Mouse (Mus musculus) CH12.LX (cell line): Measurements from ENCODE around the gene Tmed5. TPM values are rescaled to one million over a fixed set of nuclear protein-coding genes. Genes with fewer than 3 reads are reported as not detected.

Experiments
- DNase-seq: peaks from one replicate; pipeline ENCODE4 v3.0.0-alpha.2; 2013; ENCODE audit errors: extremely low read depth
- H3K27ac ChIP-seq: 2 replicates; pipeline ENCODE4 v1.5.1; 2012; ENCODE audit warnings: low read depth, mild to moderate bottlenecking, control low read depth, moderate library complexity; ENCODE audit not compliant: insufficient read depth
- H3K27me3 ChIP-seq: replicated peaks from 2 replicates; pipeline ENCODE3; 2012; ENCODE audit warnings: inconsistent platforms
- H3K36me3 ChIP-seq, 2 experiments: replicated peaks in 1 of 2; 2 replicates each; pipeline versions ENCODE3 to v1.6.1; 2012; ENCODE audit warnings: inconsistent platforms in 1 of 2, low read length in 1 of 2, mild to moderate bottlenecking in 1 of 2, mixed read lengths in 1 of 2, moderate library complexity in 1 of 2; ENCODE audit not compliant: control insufficient read depth in 1 of 2, insufficient read depth in 1 of 2
- H3K4me1 ChIP-seq, 2 experiments: 2 replicates each; pipeline ENCODE4 v1.6.1; 2012; ENCODE audit warnings: inconsistent platforms in 1 of 2, moderate library complexity in 1 of 2; ENCODE audit not compliant: insufficient read depth in 2 of 2, control insufficient read depth in 1 of 2
- H3K4me2 ChIP-seq: 2 replicates; pipeline ENCODE4 v1.6.1; 2012; ENCODE audit warnings: low read depth, mild to moderate bottlenecking, control low read depth; ENCODE audit not compliant: poor library complexity, insufficient read depth, severe bottlenecking
- H3K4me3 ChIP-seq, 3 experiments: fragments of 150-350 bp in 1 of 3; sonication (generic) in 1 of 3; replicated peaks in 1 of 3; 2 replicates each; pipeline versions ENCODE3 to v1.5.1; 2011 to 2012; ENCODE audit warnings: low read depth in 2 of 3, low read length in 2 of 3, mild to moderate bottlenecking in 2 of 3, moderate library complexity in 2 of 3, control low read depth in 1 of 3, improper control_type of control experiment in 1 of 3, inconsistent platforms in 1 of 3, mixed read lengths in 1 of 3; ENCODE audit not compliant: poor library complexity in 1 of 3
- H3K79me2 ChIP-seq: replicated peaks from 2 replicates; pipeline ENCODE4 v1.6.1; 2012; ENCODE audit warnings: mild to moderate bottlenecking, moderate library complexity; ENCODE audit not compliant: control insufficient read depth, poor library complexity, insufficient read depth, severe bottlenecking; ENCODE audit errors: extremely low read depth
- H3K9ac ChIP-seq: 2 replicates; pipeline ENCODE4 v1.6.1; 2012; ENCODE audit warnings: low read depth, mild to moderate bottlenecking, control low read depth, moderate library complexity; ENCODE audit not compliant: insufficient read depth
- H3K9me3 ChIP-seq: replicated peaks from 2 replicates; pipeline ENCODE3; 2012; ENCODE audit warnings: low read length, inconsistent platforms, mixed read lengths
- BHLHE40 ChIP-seq: IDR thresholded peaks from 2 replicates; pipeline ENCODE4 v1.6.1; 2011; ENCODE audit warnings: mild to moderate bottlenecking, low read depth, low read length, improper control_type of control experiment
- CHD2 ChIP-seq: IDR thresholded peaks from 2 replicates; pipeline ENCODE4 v1.6.1; 2011; ENCODE audit warnings: low read length, improper control_type of control experiment
- CTCF ChIP-seq, 2 experiments: IDR thresholded peaks in 1 of 2; conservative IDR thresholded peaks in 1 of 2; 2 replicates each; pipeline ENCODE4 v1.5.1; 2011 to 2012; ENCODE audit warnings: low read depth in 2 of 2, low read length in 2 of 2, improper control_type of control experiment in 1 of 2, inconsistent platforms in 1 of 2, mild to moderate bottlenecking in 1 of 2, moderate library complexity in 1 of 2
- E2F4 ChIP-seq: IDR thresholded peaks from 2 replicates; pipeline ENCODE4 v1.6.1; 2011; ENCODE audit warnings: low read depth, low read length, improper control_type of control experiment; ENCODE audit not compliant: insufficient replicate concordance
- ELF1 ChIP-seq: IDR thresholded peaks from 2 replicates; pipeline ENCODE4 v1.6.1; 2014; ENCODE audit warnings: low read depth, mild to moderate bottlenecking, inconsistent platforms, low read length, improper control_type of control experiment
- EP300 ChIP-seq: IDR thresholded peaks from 2 replicates; pipeline ENCODE4 v1.6.1; 2011; ENCODE audit warnings: low read length, improper control_type of control experiment
- ETS1 ChIP-seq: conservative IDR thresholded peaks from 2 replicates; pipeline ENCODE4 v1.6.1; 2012; ENCODE audit warnings: low read depth, mild to moderate bottlenecking, inconsistent platforms, low read length, improper control_type of control experiment, moderate library complexity
- GABPA ChIP-seq: IDR thresholded peaks from 2 replicates; pipeline ENCODE4 v1.6.1; 2012; ENCODE audit warnings: low read depth, low read length, improper control_type of control experiment, inconsistent platforms; ENCODE audit not compliant: insufficient replicate concordance
- HCFC1 ChIP-seq: IDR thresholded peaks from 2 replicates; pipeline ENCODE4 v1.6.1; 2012; ENCODE audit warnings: low read depth, mild to moderate bottlenecking, inconsistent platforms, low read length, improper control_type of control experiment
- IRF4 ChIP-seq: IDR thresholded peaks from 2 replicates; pipeline ENCODE4 v1.6.1; 2014; ENCODE audit warnings: low read depth, mild to moderate bottlenecking, inconsistent platforms, low read length, improper control_type of control experiment
- JUN ChIP-seq: IDR thresholded peaks from 2 replicates; pipeline ENCODE4 v1.6.1; 2011; ENCODE audit warnings: low read depth, mild to moderate bottlenecking, low read length, improper control_type of control experiment, moderate library complexity; ENCODE audit not compliant: insufficient read depth
- JUND ChIP-seq: conservative IDR thresholded peaks from 2 replicates; pipeline ENCODE4 v1.6.1; 2011; ENCODE audit warnings: low read depth, low read length, improper control_type of control experiment
- MAFK ChIP-seq: IDR thresholded peaks from 2 replicates; pipeline ENCODE4 v1.6.1; 2011; ENCODE audit warnings: low read length, improper control_type of control experiment; ENCODE audit not compliant: insufficient replicate concordance
- MAX ChIP-seq: IDR thresholded peaks from 2 replicates; pipeline ENCODE4 v1.6.1; 2011; ENCODE audit warnings: low read length, improper control_type of control experiment
- MAZ ChIP-seq: IDR thresholded peaks from 2 replicates; pipeline ENCODE4 v1.6.1; 2012; ENCODE audit warnings: low read depth, mild to moderate bottlenecking, inconsistent platforms, low read length, improper control_type of control experiment, moderate library complexity
- MYC ChIP-seq: IDR thresholded peaks from 2 replicates; pipeline ENCODE4 v1.6.1; 2011; ENCODE audit warnings: low read depth, mild to moderate bottlenecking, improper control_type of control experiment, low read length
- NELFE ChIP-seq: IDR thresholded peaks from 2 replicates; pipeline ENCODE4 v1.6.1; 2011; ENCODE audit warnings: low read depth, low read length, improper control_type of control experiment
- NRF1 ChIP-seq: IDR thresholded peaks from 2 replicates; pipeline ENCODE4 v1.6.1; 2014; ENCODE audit warnings: low read depth, mild to moderate bottlenecking, inconsistent platforms, low read length, improper control_type of control experiment, moderate library complexity
- PAX5 ChIP-seq: IDR thresholded peaks from 2 replicates; pipeline ENCODE4 v1.6.1; 2012; ENCODE audit warnings: low read length, inconsistent platforms, mixed read lengths
- POLR2A ChIP-seq: IDR thresholded peaks from 2 replicates; pipeline ENCODE4 v1.6.1; 2011; ENCODE audit warnings: low read depth, mild to moderate bottlenecking, improper control_type of control experiment, low read length
- RAD21 ChIP-seq: IDR thresholded peaks from 2 replicates; pipeline ENCODE4 v1.6.1; 2011; ENCODE audit warnings: low read depth, mild to moderate bottlenecking, low read length, improper control_type of control experiment, moderate library complexity
- SIN3A ChIP-seq: IDR thresholded peaks from 2 replicates; pipeline ENCODE4 v1.6.1; 2012; ENCODE audit warnings: low read length, improper control_type of control experiment, inconsistent platforms
- SMC3 ChIP-seq: IDR thresholded peaks from 2 replicates; pipeline ENCODE4 v1.6.1; 2011; ENCODE audit warnings: low read depth, low read length, improper control_type of control experiment
- UBTF ChIP-seq: IDR thresholded peaks from 2 replicates; pipeline ENCODE4 v1.6.1; 2012; ENCODE audit warnings: low read depth, mild to moderate bottlenecking, inconsistent platforms, low read length, improper control_type of control experiment, moderate library complexity
- USF1 ChIP-seq: IDR thresholded peaks from 2 replicates; pipeline ENCODE4 v1.6.1; 2014; ENCODE audit warnings: low read depth, mild to moderate bottlenecking, inconsistent platforms, low read length, improper control_type of control experiment
- USF2 ChIP-seq: conservative IDR thresholded peaks from 2 replicates; pipeline ENCODE4 v1.6.1; 2011; ENCODE audit warnings: low read depth, low read length, improper control_type of control experiment
- ZC3H11A ChIP-seq: IDR thresholded peaks from 2 replicates; pipeline ENCODE4 v1.6.1; 2012; ENCODE audit warnings: low read depth, mild to moderate bottlenecking, inconsistent platforms, low read length, improper control_type of control experiment
- ZMIZ1 ChIP-seq: IDR thresholded peaks from 2 replicates; pipeline ENCODE4 v1.6.1; 2012; ENCODE audit warnings: low read depth, mild to moderate bottlenecking, inconsistent platforms, low read length, improper control_type of control experiment
- dilution Hi-C: fragments of 300-500 bp; cut with MboI; formaldehyde crosslinking; loops from 2 replicates; pipeline ENCODE4 v1.14.3; 2020; ENCODE audit warnings: low sequenced_read_pairs; ENCODE audit not compliant: extremely low pct_unique_long_range_greater_than_20kb, extremely low pct_ligation_motif_present
- in situ Hi-C: fragments of 300-500 bp; cut with MboI; formaldehyde crosslinking; loops from 3 replicates; pipeline ENCODE4 v1.14.3; 2019; ENCODE audit warnings: low sequenced_read_pairs, low pct_ligation_motif_present, low pct_unique_long_range_greater_than_20kb, mixed read lengths
- polyA plus RNA-seq: library from polyadenylated mRNA; unstranded; fragments of >175 nt; gene quantifications from 2 replicates; pipeline ENCODE4 v1.2.1, GENCODE M21; 2012; ENCODE audit warnings: low read depth; ENCODE audit not compliant: insufficient read length
- total RNA-seq, 2 experiments: library from RNA; depleted of rRNA; stranded (reverse); fragments of 300-350 nt in 1 of 2; fragments of >200 nt in 1 of 2; gene quantifications; 2 replicates each; pipeline ENCODE4 v1.2.3; 2012 to 2014

Gene Tmed5
- total and polyA plus RNA-seq, 3 experiments, result 60.2 to 122 (median 74.6) TPM

DNA sequence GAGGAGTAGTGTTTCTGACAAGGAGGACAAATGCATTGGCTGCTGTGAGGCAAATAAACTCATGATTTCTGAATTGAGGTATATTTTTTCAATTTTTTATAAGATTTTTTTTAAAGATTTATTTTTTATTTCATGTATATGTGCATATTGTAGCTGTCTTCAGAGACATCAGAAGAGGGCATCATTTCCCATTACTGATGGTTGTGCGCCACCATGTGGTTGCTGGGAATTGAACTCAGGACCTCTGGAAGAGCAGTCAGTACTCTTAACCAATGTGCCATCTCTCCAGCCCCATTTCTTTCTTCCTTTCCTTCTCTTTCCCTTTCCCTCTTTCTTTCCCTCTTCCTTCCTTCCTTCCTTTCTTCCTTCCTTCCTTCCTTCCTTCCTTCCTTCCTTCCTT is 31.3 kb upstream of the Tmed5 start:
- DNase-seq, result peak; percentile 3
- peaks cover 0 to 3% of the 10 kb centered on the region in 2 experiments for H3K36me3 ChIP-seq
- in situ Hi-C loops, result loop anchor here (10.0 kb wide), 2 partner anchors 129 to 239 kb away; no protein-coding TSS in a partner anchor
- no peaks in the 10 kb centered on the region for H3K9me3 ChIP-seq
- H3K79me2 ChIP-seq, result no peaks in the 10 kb centered on the region
- H3K27ac ChIP-seq, result no peak overlapping the region
- no peak overlapping the region for H3K4me2 ChIP-seq
- H3K27me3 ChIP-seq, result no peaks in the 10 kb centered on the region
- H3K4me3 ChIP-seq, result no peak overlapping the region
- dilution Hi-C loops, result no loop called here
- peak; percentile 69 for TF ChIP-seq RAD21
- TF ChIP-seq JUN, result no peak
- no peak for TF ChIP-seq MYC
- peak; percentile 38 to 80; a peak in 3 of 4 replicates for TF ChIP-seq CTCF (conservative IDR thresholded peaks at IDR 0.05 in 1 of 2, IDR thresholded peaks at IDR 0.05 in 1 of 2; ENCODE audit: low read depth in 2 of 2, low read length in 2 of 2)
- TF ChIP-seq SMC3, result peak; percentile 65
- H3K4me1 ChIP-seq, result no peaks in the 10 kb centered on the region
- H3K9ac ChIP-seq, result no peak overlapping the region

DNA sequence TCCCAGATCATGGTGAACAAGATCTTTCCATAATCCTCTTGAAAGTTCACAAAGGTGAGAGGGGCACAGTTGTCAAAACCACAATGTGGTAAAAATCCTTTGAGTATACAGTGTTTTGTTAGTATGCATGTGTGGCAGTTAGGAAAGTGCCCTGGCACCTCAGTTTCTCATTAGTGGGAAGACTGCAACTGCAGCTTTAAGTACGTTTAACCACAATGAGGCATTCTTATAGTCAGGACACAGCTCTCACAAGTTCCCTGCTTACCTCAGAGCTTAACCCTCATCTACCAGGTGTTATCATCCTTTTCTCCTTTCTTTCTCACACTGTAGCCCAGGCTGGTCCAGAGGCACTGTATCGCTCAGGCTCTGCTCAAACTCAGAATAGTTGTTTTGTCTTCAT is 28.4 kb upstream of the Tmed5 start:
- H3K4me1 ChIP-seq, result no peaks in the 10 kb centered on the region
- H3K9me3 ChIP-seq, result no peaks in the 10 kb centered on the region
- H3K4me2 ChIP-seq, result no peak overlapping the region
- H3K36me3 ChIP-seq, result peaks cover 0 to 6% of the 10 kb centered on the region in 2 experiments
- no peak overlapping the region for H3K27ac ChIP-seq
- in situ Hi-C loops, result loop anchor here (10.0 kb wide), 2 partner anchors 126 to 236 kb away; no protein-coding TSS in a partner anchor
- H3K4me3 ChIP-seq, result no peak overlapping the region
- no peaks in the 10 kb centered on the region for H3K79me2 ChIP-seq
- dilution Hi-C loops, result no loop called here
- TF ChIP-seq USF1, result no peak
- no peak for TF ChIP-seq BHLHE40
- no peak for TF ChIP-seq HCFC1
- TF ChIP-seq IRF4, result no peak
- TF ChIP-seq ZMIZ1, result no peak
- TF ChIP-seq ZC3H11A, result no peak
- TF ChIP-seq USF2, result no peak
- no peak for TF ChIP-seq POLR2A
- TF ChIP-seq JUND, result no peak
- TF ChIP-seq E2F4, result no peak
- no peak overlapping the region for H3K9ac ChIP-seq
- no peak for DNase-seq
- no peaks in the 10 kb centered on the region for H3K27me3 ChIP-seq

GRCm38 (mm10) chr5:108152592-108152991 is 20.2 kb upstream of the Tmed5 start:
- Histone ChIP-seq H3K9me3 (no peaks in the 10 kb centered on the region), H3K27me3 (no peaks in the 10 kb centered on the region), H3K4me2 (no peak overlapping the region), H3K36me3 (peaks cover 0 to 7% of the 10 kb centered on the region in 2 experiments), H3K79me2 (no peaks in the 10 kb centered on the region), H3K27ac (no peak overlapping the region), H3K4me1 (no peaks in the 10 kb centered on the region), H3K4me3 (no peak overlapping the region), H3K9ac (no peak overlapping the region)
- DNase-seq, result no peak
- dilution Hi-C loops, result no loop called here
- in situ Hi-C loops, result no loop called here
- TF ChIP-seq POLR2A, result no peak
- TF ChIP-seq SIN3A, result no peak
- no peak for TF ChIP-seq ZC3H11A
- TF ChIP-seq IRF4, result no peak
- TF ChIP-seq JUN, result no peak
- no peak for TF ChIP-seq ELF1
- TF ChIP-seq MAX, result no peak
- no peak for TF ChIP-seq EP300
- TF ChIP-seq NRF1, result no peak
- TF ChIP-seq PAX5, result no peak
- no peak for TF ChIP-seq UBTF
- no peak for TF ChIP-seq ETS1
- TF ChIP-seq NELFE, result no peak
- no peak for TF ChIP-seq CHD2
- TF ChIP-seq MAZ, result no peak
- no peak for TF ChIP-seq MAFK
- no peak for TF ChIP-seq GABPA
